Mouse (Mus musculus): Measurements from ENCODE around the gene Usp49. TPM values are rescaled to one million over a fixed set of nuclear protein-coding genes. Genes with fewer than 3 reads are reported as not detected.

The Usp49 gene
- polyA plus RNA-seq, 1 experiment = 4.6 TPM

DNA sequence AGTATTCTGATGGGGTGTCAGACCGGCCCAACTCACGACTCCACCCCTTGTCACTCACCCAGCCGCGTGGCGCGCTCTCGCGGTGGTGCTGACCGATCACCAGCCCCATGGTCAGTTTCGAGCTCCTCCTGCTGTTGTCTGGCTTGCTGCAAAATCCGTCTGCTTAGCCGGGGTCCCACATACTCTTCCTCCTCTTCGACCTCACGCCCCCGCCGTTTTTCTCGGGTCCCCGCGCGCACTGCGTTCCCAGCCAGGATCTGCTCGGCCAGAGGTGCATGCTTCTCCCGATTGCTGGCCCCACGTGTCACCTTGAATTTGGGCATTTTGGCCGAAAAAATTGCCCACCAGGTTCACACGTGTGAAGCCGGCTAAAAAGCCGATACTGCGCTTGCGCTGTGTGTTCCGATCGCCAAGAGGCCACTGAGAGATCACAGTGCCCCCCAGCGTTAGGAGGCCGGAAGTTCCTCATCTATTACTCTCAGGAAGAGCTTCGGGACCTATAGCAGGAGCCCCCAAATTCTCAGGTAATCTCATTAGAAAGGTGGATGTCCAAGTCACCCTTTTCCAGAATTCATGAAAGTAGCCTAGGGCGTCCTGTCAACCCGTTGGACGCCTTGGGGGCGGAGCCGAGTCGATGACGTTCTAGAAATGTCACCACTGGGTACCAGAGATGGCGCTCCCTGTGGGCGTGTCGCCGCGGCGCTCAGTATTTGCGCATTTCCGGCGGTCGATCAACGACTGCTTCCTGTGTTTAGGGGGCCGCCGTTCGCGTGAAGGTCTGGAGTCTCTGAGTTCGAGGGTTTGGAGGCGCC, 19.4 kb upstream of the Usp49 start, which contains the start of the genes Bysl, Med20 and Gm20517:
Gene Bysl, minus strand, starts transcription at position 644 of the 812 bp plus-strand sequence.
Gene Med20, plus strand, starts transcription at position 734 of the 812 bp plus-strand sequence.
Gene Gm20517, plus strand, starts transcription at position 741 of the 812 bp plus-strand sequence.
- Histone ChIP-seq H3K27ac (ENCODE audit: insufficient read depth, low read depth, low read length) (peak within 1 kb of the TSS; percentile 58; the same call in 1 of the 2 replicates), H3K4me3 (ENCODE audit: low read depth, low read length) (peak within 1 kb of the TSS; percentile 77), H3K27me3 (ENCODE audit: control insufficient read depth, insufficient read depth, low read length) (no peaks in the 10 kb centered on the region), H3K36me3 (ENCODE audit: control insufficient read depth, insufficient read depth, low read length) (peaks cover 10% of the 10 kb centered on the region), H3K4me1 (ENCODE audit: control insufficient read depth, insufficient read depth, insufficient read length, low read length) (peaks cover 6% of the 10 kb centered on the region)
- TF ChIP-seq POLR2A (IDR thresholded peaks at IDR 0.05; ENCODE audit: low read depth, low read length) (no peak; the same call in 1 of the 2 replicates), CTCF (IDR thresholded peaks at IDR 0.05; ENCODE audit: extremely low read depth, insufficient read length, insufficient replicate concordance, low read depth, low read length) (peak; percentile 99; the same call in 1 of the 2 replicates)
- under 1% methylated on average over 59 of the region's 59 CpGs for WGBS

DNA sequence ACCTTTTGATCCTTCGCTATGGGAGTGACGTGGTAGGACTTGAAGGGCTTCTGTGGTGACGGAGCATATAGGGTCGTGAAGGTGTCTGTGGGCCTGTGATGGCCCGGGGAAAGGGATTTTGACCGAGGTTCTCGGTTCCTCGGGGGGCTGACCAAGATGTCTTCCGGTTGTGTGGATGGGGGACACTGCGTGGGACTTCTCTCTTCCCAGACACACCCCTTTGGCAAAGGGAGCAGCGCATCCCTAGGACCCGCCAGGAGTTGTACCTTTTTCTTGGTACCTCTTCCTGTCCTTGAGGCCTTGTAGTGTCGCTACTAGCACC, 18.9 kb upstream of the Usp49 start:
- no peaks in the 10 kb centered on the region for H3K27me3 ChIP-seq (ENCODE audit: control insufficient read depth, insufficient read depth, low read length)
- peak overlapping the region; percentile 77 for H3K4me3 ChIP-seq (ENCODE audit: low read depth, low read length)
- H3K27ac ChIP-seq (ENCODE audit: insufficient read depth, low read depth, low read length) = no peak overlapping the region
- WGBS = under 1% methylated on average over 13 of the region's 13 CpGs
- peaks cover 6% of the 10 kb centered on the region for H3K4me1 ChIP-seq (ENCODE audit: control insufficient read depth, insufficient read depth, insufficient read length, low read length)
- TF ChIP-seq POLR2A (IDR thresholded peaks at IDR 0.05; ENCODE audit: low read depth, low read length) (no peak), CTCF (IDR thresholded peaks at IDR 0.05; ENCODE audit: extremely low read depth, insufficient read length, insufficient replicate concordance, low read depth, low read length) (no peak)
- peaks cover 10% of the 10 kb centered on the region for H3K36me3 ChIP-seq (ENCODE audit: control insufficient read depth, insufficient read depth, low read length)

DNA sequence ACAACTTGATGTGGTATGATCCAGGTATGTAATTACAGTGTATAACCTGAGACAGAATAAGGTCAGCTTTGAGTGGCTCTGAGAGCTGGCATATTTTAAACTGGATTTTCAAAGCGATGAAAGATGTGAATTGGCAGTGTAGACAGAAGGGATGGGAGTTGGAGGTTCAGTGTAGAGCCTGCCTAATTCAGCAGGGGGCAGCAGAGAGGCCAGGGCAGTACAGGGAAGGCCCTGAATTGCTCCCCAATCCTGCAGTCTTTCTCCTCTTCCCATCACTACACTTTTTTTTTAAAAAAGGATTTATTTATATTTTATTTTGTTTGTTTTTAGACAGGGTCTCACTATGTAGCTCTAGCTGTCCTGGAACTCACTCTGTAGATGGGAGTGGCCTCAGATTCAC, 16.5 kb upstream of the Usp49 start:
- no peak overlapping the region for H3K27ac ChIP-seq (ENCODE audit: insufficient read depth, low read depth, low read length)
- H3K36me3 ChIP-seq (ENCODE audit: control insufficient read depth, insufficient read depth, low read length) = peaks cover 18% of the 10 kb centered on the region
- 78% methylated on average over 1 of the region's 1 CpGs for WGBS
- no peaks in the 10 kb centered on the region for H3K27me3 ChIP-seq (ENCODE audit: control insufficient read depth, insufficient read depth, low read length)
- no peak overlapping the region for H3K4me3 ChIP-seq (ENCODE audit: low read depth, low read length)
- peak; percentile 73; the same call in 1 of the 2 replicates for TF ChIP-seq CTCF (IDR thresholded peaks at IDR 0.05; ENCODE audit: extremely low read depth, insufficient read length, insufficient replicate concordance, low read depth, low read length)
- TF ChIP-seq POLR2A (IDR thresholded peaks at IDR 0.05; ENCODE audit: low read depth, low read length) = no peak
- peaks cover 6% of the 10 kb centered on the region for H3K4me1 ChIP-seq (ENCODE audit: control insufficient read depth, insufficient read depth, insufficient read length, low read length)

DNA sequence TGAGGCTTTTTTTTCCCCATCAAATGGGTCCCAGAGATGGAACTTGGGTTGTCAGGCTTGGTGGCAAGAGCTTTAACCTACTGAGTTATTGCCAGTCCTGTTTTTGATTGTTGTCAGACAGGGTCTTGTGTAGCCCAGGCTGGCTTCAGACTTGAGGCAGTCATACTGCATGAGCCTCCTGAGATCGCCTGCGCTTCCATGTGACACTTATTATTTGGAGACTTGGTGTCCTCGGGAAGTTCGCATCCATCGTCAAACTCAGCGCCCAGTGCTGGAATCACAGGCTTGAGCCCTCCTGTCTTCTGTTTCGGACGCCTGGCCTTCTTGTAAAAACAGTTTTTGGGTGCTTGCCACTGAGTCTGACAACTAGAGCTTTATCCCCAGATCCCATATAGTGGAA, 14.4 kb upstream of the Usp49 start:
- H3K4me1 ChIP-seq (ENCODE audit: control insufficient read depth, insufficient read depth, insufficient read length, low read length) = peaks cover 6% of the 10 kb centered on the region
- no peaks in the 10 kb centered on the region for H3K27me3 ChIP-seq (ENCODE audit: control insufficient read depth, insufficient read depth, low read length)
- no peak overlapping the region for H3K27ac ChIP-seq (ENCODE audit: insufficient read depth, low read depth, low read length)
- H3K4me3 ChIP-seq (ENCODE audit: low read depth, low read length) = no peak overlapping the region
- no peak for TF ChIP-seq POLR2A (IDR thresholded peaks at IDR 0.05; ENCODE audit: low read depth, low read length)
- TF ChIP-seq CTCF (IDR thresholded peaks at IDR 0.05; ENCODE audit: extremely low read depth, insufficient read length, insufficient replicate concordance, low read depth, low read length) = no peak
- H3K36me3 ChIP-seq (ENCODE audit: control insufficient read depth, insufficient read depth, low read length) = peaks cover 31% of the 10 kb centered on the region
- 93% methylated on average over 8 of the region's 8 CpGs for WGBS

DNA sequence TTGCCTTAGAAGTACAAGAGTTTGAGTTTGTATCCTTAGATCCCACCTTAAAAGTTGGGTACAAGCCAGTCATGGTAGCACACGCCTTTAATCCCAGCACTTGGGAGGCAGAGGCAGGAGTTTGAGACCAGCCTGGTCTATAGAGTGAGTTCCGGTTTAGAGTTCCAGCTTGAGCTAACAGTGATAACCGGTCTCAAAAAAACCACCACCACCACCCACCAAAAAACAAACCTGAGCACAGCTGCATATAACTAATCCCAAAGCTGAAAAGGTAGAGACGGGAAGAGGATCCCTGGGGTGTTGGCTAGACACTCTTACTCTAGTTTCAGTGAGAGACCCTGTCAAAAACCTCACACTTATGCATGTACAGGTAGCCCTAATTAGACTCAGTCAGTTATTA, 13.8 kb upstream of the Usp49 start:
- Histone ChIP-seq H3K36me3 (ENCODE audit: control insufficient read depth, insufficient read depth, low read length) (peaks cover 31% of the 10 kb centered on the region), H3K27me3 (ENCODE audit: control insufficient read depth, insufficient read depth, low read length) (no peaks in the 10 kb centered on the region), H3K27ac (ENCODE audit: insufficient read depth, low read depth, low read length) (no peak overlapping the region), H3K4me3 (ENCODE audit: low read depth, low read length) (no peak overlapping the region), H3K4me1 (ENCODE audit: control insufficient read depth, insufficient read depth, insufficient read length, low read length) (peaks cover 6% of the 10 kb centered on the region)
- WGBS = 92% methylated on average over 4 of the region's 4 CpGs
- TF ChIP-seq POLR2A (IDR thresholded peaks at IDR 0.05; ENCODE audit: low read depth, low read length) (no peak), CTCF (IDR thresholded peaks at IDR 0.05; ENCODE audit: extremely low read depth, insufficient read length, insufficient replicate concordance, low read depth, low read length) (no peak)

DNA sequence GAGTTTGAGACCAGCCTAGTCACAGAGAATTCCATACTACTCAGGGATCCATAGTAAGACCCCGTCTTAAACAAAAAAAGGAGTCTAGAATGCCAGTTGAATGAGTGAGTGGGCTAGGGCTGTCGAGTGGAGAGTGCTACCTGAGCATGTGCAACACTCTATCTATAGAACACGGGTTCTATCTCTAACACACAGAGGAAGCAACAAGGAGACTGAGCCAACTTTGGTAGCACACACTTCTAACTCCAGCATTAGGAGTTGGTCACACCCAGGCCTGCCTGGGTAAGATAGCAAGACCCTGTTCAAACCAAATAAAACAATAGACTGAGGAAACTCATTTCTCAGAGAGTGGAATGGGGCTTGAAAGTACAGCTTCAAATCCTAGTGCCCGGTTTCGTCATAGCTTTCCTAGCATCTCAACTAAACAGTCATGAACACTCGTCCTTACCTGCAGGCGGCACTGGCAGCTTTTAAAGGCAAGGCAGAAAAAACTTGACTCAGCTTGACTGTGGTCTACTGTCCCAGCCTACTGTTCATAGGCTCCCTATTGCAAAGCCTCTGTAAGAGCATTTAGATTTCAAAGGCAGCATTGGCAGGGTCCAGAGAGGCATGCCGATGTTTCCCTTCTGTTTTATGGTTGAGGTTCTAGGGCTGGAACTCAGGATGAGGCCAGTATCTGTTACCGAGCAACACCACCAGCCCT, 12.7 kb upstream of the Usp49 start:
- TF ChIP-seq POLR2A (IDR thresholded peaks at IDR 0.05; ENCODE audit: low read depth, low read length) (no peak), CTCF (IDR thresholded peaks at IDR 0.05; ENCODE audit: extremely low read depth, insufficient read length, insufficient replicate concordance, low read depth, low read length) (no peak)
- Histone ChIP-seq H3K36me3 (ENCODE audit: control insufficient read depth, insufficient read depth, low read length) (peaks cover 39% of the 10 kb centered on the region), H3K27me3 (ENCODE audit: control insufficient read depth, insufficient read depth, low read length) (no peaks in the 10 kb centered on the region), H3K27ac (ENCODE audit: insufficient read depth, low read depth, low read length) (no peak overlapping the region), H3K4me3 (ENCODE audit: low read depth, low read length) (no peak overlapping the region), H3K4me1 (ENCODE audit: control insufficient read depth, insufficient read depth, insufficient read length, low read length) (no peaks in the 10 kb centered on the region; the same call in 1 of the 2 replicates)
- WGBS = 90% methylated on average over 9 of the region's 9 CpGs

All from small intestine, adult 2 months (tissue).